Mouse (Mus musculus): ENCODE data around the gene Mrps35.

GRCm38 (mm10) chr6:147024761-147025160, 17.8 kb upstream of the Mrps35 start:
- TF ChIP-seq POLR2A (IDR thresholded peaks at IDR 0.05; ENCODE audit: low read depth, low read length): no peak
- no peak for TF ChIP-seq CTCF (IDR thresholded peaks at IDR 0.05; ENCODE audit: extremely low read depth, insufficient read length, insufficient replicate concordance, low read depth, low read length)

Data from small intestine, adult 2 months (tissue).